Mouse (Mus musculus) thymus, adult 2 months (tissue): ENCODE results near the gene Fndc3a. TPM values are rescaled to one million over a fixed set of nuclear protein-coding genes. Genes with fewer than 3 reads are reported as not detected.

Experiments used
- DNase-seq: peaks from one replicate; pipeline ENCODE4 v3.0.0; 2021
- H3K27ac ChIP-seq: fragments of 200-500 bp; 2 replicates; pipeline ENCODE4 v1.5.1; 2012; ENCODE audit warnings: low read length, control low read depth; ENCODE audit not compliant: control insufficient read depth, insufficient read depth
- H3K27me3 ChIP-seq: fragments of 200-500 bp; 2 replicates; pipeline ENCODE4 v1.6.1; 2012; ENCODE audit warnings: mild to moderate bottlenecking, low read length, moderate library complexity, mixed read lengths; ENCODE audit not compliant: control insufficient read depth, insufficient read depth
- H3K36me3 ChIP-seq: fragments of 200-500 bp; 2 replicates; pipeline ENCODE4 v1.6.1; 2012; ENCODE audit warnings: mild to moderate bottlenecking, low read length, moderate library complexity; ENCODE audit not compliant: control insufficient read depth, insufficient read depth
- H3K4me1 ChIP-seq: fragments of 200-500 bp; replicated peaks from 2 replicates; pipeline ENCODE4 v1.6.1; 2012; ENCODE audit warnings: low read length; ENCODE audit not compliant: control insufficient read depth, insufficient read depth
- H3K4me3 ChIP-seq: fragments of 200-500 bp; 2 replicates; pipeline ENCODE4 v1.5.1; 2012; ENCODE audit warnings: mild to moderate bottlenecking, low read length, control low read depth, moderate library complexity; ENCODE audit not compliant: control insufficient read depth, insufficient read depth
- CTCF ChIP-seq: fragments of 200-500 bp; IDR thresholded peaks from 2 replicates; pipeline ENCODE4 v1.5.1; 2012; ENCODE audit warnings: mild to moderate bottlenecking, control low read depth, low read length, moderate library complexity, borderline replicate concordance; ENCODE audit not compliant: control insufficient read depth, poor library complexity, insufficient read depth; ENCODE audit errors: extremely low read depth
- POLR2A ChIP-seq: fragments of 200-500 bp; IDR thresholded peaks from 2 replicates; pipeline ENCODE4 v1.6.1; 2012; ENCODE audit warnings: mild to moderate bottlenecking, low read length, control low read depth, moderate library complexity; ENCODE audit not compliant: control insufficient read depth, poor library complexity, insufficient read depth; ENCODE audit errors: extremely low read depth
- WGBS: fragments of 180-500 bp; shearing (Covaris S2); methylation state at CpG from one replicate; pipeline ENCODE4 v1.1.7; 2018; 5-methylcytosine and 5-hydroxymethylcytosine counted together
- polyA plus RNA-seq: library from polyadenylated mRNA; depleted of rRNA; stranded (reverse); fragments of >200 nt; gene quantifications from 2 replicates; pipeline ENCODE4 v1.2.3, GENCODE M21; 2012

Gene Fndc3a
- polyA plus RNA-seq, 1 experiment, result 39.1 TPM

- Histone ChIP-seq H3K27me3 (no peaks in the 10 kb centered on the region), H3K4me1 (no peaks in the 10 kb centered on the region), H3K27ac (no peak overlapping the region), H3K36me3 (no peaks in the 10 kb centered on the region), H3K4me3 (no peak overlapping the region)
- DNase-seq, result no peak
- WGBS, result 78% methylated on average over 6 of the region's 6 CpGs
- TF ChIP-seq POLR2A (no peak), CTCF (no peak)
Observed at GRCm38 (mm10) chr14:72600375-72600774, 109.4 kb downstream of the Fndc3a start.

- no peaks in the 10 kb centered on the region for H3K27me3 ChIP-seq
- no peak overlapping the region for H3K4me3 ChIP-seq
- H3K36me3 ChIP-seq, result no peaks in the 10 kb centered on the region
- TF ChIP-seq POLR2A, result no peak
- no peak for TF ChIP-seq CTCF
- 98% methylated on average over 7 of the region's 7 CpGs for WGBS
- no peak overlapping the region for H3K27ac ChIP-seq
- H3K4me1 ChIP-seq, result no peaks in the 10 kb centered on the region
- no peak for DNase-seq
Observed at GRCm38 (mm10) chr14:72598976-72599740, 110.6 kb downstream of the Fndc3a start.

- DNase-seq, result no peak
- H3K4me3 ChIP-seq, result no peak overlapping the region
- H3K4me1 ChIP-seq, result no peaks in the 10 kb centered on the region
- WGBS, result 96% methylated on average over 7 of the region's 7 CpGs
- no peak for TF ChIP-seq POLR2A
- no peak for TF ChIP-seq CTCF
- H3K27me3 ChIP-seq, result no peaks in the 10 kb centered on the region
- H3K36me3 ChIP-seq, result no peaks in the 10 kb centered on the region
- H3K27ac ChIP-seq, result no peak overlapping the region
Observed at GRCm38 (mm10) chr14:72594191-72594590, 115.6 kb downstream of the Fndc3a start.

GRCm38 (mm10) chr14:72589415-72589814, 120.4 kb downstream of the Fndc3a start:
- Histone ChIP-seq H3K36me3 (peaks cover 13% of the 10 kb centered on the region; the same call in 1 of the 2 replicates), H3K4me1 (no peaks in the 10 kb centered on the region), H3K27ac (no peak overlapping the region), H3K4me3 (no peak overlapping the region), H3K27me3 (no peaks in the 10 kb centered on the region)
- WGBS, result 97% methylated on average over 4 of the region's 4 CpGs
- no peak for DNase-seq
- TF ChIP-seq POLR2A (no peak), CTCF (no peak)

DNA sequence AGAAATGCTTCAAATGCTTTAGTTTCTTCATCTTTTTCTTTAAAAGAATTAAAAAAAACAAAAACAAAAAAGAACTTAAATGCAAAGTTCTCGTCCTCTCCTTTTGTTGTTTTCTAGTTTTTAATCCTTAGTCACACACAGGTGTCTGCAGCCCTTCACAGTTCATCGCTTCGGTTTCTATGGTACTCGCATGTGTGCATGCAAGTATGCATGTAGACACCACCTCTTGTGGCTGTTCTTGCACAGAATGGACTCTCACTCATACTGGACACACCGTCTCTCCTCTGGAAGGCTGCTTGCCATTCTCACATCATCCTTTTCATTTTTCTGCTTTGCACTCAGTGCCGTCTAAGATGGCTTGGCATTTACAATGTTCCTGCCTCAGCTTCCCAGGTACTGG, 126.8 kb downstream of the Fndc3a start:
- no peak for TF ChIP-seq POLR2A
- TF ChIP-seq CTCF, result no peak
- no peak for DNase-seq
- Histone ChIP-seq H3K36me3 (0 out of 2 replicates have a peak, but pooled peaks cover 8% of the 10 kb centered on the region), H3K4me3 (no peak overlapping the region), H3K27me3 (no peaks in the 10 kb centered on the region), H3K27ac (no peak overlapping the region), H3K4me1 (no peaks in the 10 kb centered on the region; the same call in 1 of the 2 replicates)
- 93% methylated on average over 6 of the region's 6 CpGs for WGBS

GRCm38 (mm10) chr14:72580991-72581390, 128.8 kb downstream of the Fndc3a start:
- WGBS, result 93% methylated on average over 3 of the region's 3 CpGs
- Histone ChIP-seq H3K4me1 (no peaks in the 10 kb centered on the region; the same call in 1 of the 2 replicates), H3K27ac (no peak overlapping the region), H3K36me3 (0 out of 2 replicates have a peak, but pooled peaks cover 4% of the 10 kb centered on the region), H3K27me3 (no peaks in the 10 kb centered on the region), H3K4me3 (no peak overlapping the region)
- TF ChIP-seq CTCF (no peak), POLR2A (no peak)
- no peak for DNase-seq
